Mouse (Mus musculus): ENCODE measurements around the gene Ets1.

Gene Ets1

GRCm38 (mm10) chr9:32666611-32667517, 30.8 kb downstream of the Ets1 start:
- peak; percentile 75 for DNase-seq (ENCODE audit: low read depth, low spot score)

DNA sequence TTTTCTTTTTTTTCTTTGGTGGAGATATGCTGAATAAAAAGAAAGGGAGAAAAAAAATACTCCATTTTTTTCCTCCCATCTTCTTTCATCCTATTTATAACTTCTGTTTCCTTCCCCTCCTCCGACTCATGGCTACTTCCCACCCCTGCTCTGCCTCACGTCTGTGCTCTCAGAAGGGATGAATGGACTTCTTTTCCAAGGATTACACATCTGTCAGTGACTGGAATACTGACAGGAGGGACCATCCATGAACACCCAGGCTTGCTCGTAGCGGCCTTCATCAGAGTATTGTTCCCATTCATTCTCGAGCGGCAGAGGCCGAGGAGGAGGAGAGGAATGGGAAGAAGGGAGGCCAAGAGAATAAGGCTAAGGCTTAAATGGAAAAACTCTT, 31.5 kb downstream of the Ets1 start:
- no peak for DNase-seq (ENCODE audit: low read depth, low spot score)

- DNase-seq (ENCODE audit: low read depth, low spot score): no peak
Observed at GRCm38 (mm10) chr9:32668075-32668673, 32.2 kb downstream of the Ets1 start.

- DNase-seq (ENCODE audit: low read depth, low spot score): peak; percentile 85
Observed at GRCm38 (mm10) chr9:32669397-32669796, 33.4 kb downstream of the Ets1 start.

- peak; percentile 81 for DNase-seq (ENCODE audit: low read depth, low spot score)
Observed at GRCm38 (mm10) chr9:32671970-32672859, 36.2 kb downstream of the Ets1 start.

GRCm38 (mm10) chr9:32673923-32674322, 37.9 kb downstream of the Ets1 start:
- DNase-seq (ENCODE audit: low read depth, low spot score): no peak

DNA sequence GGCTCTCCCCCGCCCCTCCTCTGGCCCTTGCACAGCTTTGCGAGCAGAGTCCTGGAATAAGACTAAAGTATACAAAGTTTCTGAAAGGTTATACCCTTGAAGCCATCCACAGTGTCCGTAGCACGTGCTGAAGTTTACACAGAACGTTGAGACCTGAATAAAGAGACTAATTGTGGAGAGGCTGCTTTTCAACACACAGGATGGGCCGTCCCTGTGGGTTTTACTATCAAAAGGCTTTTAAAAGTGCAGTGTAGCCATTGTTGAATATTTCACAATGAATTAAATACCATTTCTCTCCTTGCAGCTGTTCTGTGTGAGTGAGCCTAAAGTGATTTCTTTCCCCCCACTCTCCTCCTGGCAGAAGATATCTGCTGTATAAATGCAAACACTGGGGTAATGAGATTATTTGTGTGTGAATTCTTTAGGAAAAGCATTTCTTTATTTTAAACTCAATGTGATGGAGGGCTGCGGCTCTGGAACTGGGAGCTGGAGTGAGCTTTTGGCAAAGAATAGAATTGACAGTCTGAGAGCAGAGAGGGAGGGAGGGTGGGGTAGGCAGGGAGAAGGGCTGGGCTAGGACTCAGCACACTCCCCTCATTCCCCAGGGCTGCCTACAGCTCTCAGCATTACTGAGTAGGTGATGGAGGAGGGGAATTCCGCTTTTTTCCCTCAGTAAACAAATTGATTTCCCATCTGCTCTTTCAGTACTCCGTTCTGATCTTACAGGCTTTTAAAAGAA, 39.8 kb downstream of the Ets1 start:
- peak; percentile 58 for DNase-seq (ENCODE audit: low read depth, low spot score)

DNA sequence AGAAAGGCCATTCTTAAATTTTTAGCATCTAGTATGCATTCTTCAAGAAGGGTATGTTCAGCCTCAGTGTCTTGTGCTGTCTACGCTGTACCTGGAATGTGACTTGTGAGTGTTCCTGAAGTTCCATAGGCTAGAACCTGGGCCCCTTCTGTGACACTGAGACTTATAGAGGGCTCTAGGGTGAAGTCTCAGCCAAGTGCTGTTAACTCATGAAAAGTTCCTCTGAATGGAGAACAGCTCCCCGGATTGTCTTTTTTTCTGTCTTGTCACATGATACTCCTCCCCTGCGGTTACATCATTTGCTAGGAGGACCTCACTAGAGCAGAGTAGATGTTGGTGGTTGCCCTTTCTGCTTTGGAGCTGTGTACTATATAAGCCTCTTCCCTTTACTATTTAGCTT, 40.5 kb downstream of the Ets1 start:
- DNase-seq (ENCODE audit: low read depth, low spot score): peak; percentile 63

DNA sequence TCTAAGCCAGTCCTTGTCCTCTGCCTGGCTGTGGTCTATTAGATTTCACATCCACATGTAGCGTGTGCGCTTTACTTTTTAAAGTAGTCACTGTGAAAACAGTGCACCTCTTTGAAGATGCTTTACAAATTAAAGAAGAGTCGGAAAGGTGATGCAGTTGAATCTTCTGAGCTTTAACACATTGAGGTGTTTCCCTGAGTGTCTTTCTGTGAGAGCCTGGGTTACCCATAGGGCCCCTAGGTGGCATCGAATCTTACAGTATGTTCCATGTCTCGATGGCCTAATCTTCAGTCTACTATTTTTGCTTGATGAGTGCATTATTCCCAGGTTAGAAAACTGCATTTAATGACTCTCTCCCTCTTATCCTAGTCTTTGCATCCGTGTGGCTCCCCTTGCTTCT, 41.6 kb downstream of the Ets1 start:
- no peak for DNase-seq (ENCODE audit: low read depth, low spot score)

GRCm38 (mm10) chr9:32678120-32678757, 42.2 kb downstream of the Ets1 start:
- no peak for DNase-seq (ENCODE audit: low read depth, low spot score)

DNA sequence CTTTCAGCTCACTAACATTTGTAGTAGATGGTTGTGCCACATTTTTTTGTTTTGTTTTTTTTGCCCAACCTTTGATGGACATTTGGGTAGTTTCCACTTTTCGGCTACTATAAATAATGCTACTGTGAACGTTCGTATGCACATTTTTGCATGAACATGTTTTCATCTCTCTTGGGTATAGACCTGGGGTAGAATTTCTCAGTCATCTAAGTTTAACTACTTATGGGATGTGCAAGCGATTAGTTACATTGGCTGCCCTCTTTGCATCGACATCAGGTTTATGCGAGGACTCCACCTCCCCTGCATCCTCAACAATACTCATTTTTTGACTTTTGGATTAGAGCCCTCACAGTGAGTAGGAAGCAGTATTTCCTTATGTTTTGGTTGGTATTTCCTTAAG, 43.5 kb downstream of the Ets1 start:
- no peak for DNase-seq (ENCODE audit: low read depth, low spot score)

- DNase-seq (ENCODE audit: low read depth, low spot score): no peak
Observed at GRCm38 (mm10) chr9:32680201-32680600, 44.2 kb downstream of the Ets1 start.

DNA sequence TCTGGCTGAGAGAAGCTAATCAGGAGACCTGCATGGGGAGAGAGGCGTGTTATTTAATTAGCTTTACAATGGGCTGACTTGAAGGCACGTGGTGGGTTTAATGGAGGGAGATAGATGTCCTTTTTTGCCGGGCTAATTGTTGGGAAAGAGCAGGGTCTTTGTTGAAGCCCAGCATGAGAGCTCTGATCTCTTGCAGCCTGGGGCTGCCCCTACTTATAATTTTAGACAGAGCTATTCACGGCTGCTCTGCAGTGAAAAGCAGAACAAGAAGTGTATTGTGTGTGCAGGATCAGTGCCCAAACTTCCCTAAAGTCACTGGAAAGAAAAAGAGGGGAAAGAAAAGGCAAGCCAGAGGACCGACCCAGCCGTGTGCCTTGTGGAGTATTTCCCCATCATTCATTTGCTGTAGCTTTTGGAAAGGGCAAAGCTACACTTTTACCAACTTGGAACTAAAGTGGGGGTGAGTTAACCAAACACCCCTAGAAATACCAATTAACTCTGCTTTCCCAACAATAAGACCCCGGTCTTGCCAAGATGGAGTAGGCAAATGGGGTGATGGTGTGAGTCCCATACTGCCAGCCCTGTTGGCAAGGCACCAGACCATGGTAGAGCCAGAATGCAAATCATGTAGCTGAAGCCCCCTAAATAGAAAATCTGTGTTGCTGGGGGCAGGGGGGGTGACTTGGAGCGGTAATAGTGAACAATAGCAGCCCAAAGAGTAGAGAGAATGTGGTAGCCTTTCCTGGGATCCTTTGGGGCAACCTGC, 50.0 kb downstream of the Ets1 start:
- no peak for DNase-seq (ENCODE audit: low read depth, low spot score)

DNA sequence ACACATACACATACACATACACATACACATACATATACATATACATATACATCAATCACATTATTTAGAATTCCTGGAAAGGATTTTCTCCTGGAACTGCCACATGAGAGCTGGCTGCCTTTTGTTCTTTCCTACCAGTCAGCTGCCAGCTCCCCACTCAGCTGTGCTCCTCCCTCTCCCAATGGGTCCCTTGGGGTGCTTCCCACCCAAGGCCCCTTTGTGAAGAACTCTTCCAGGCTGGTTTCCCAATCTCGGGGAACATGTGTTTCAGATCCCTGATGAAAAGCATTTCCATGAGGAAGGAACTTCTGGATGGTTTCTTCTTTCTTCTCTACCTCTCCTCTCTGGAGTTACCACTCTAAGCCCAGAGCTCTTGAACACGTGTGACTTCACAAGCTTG, 52.3 kb downstream of the Ets1 start:
- DNase-seq (ENCODE audit: low read depth, low spot score): no peak

- no peak for DNase-seq (ENCODE audit: low read depth, low spot score)
Observed at GRCm38 (mm10) chr9:32691151-32691925, 55.3 kb downstream of the Ets1 start.

DNA sequence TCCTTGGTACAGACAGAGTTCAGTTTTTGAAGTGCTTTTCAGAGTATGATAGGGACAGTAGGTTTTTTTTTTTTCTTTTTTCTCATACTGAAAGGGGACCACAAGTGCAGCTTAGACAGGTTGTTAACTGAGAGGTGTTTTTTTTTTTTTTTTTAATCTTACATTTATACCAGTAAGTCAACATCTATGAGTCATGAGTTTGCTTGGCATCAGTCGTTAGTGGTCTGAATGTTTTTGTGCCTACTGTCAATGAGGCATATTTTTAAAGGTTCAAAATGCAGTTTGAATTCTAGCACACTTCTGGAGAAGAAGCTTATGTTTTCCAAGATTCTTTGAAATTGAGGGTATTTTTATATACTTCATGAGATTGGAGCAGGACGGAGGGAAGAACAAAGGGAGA, 56.9 kb downstream of the Ets1 start:
- DNase-seq (ENCODE audit: low read depth, low spot score): peak; percentile 76

GRCm38 (mm10) chr9:32693411-32693810, 57.4 kb downstream of the Ets1 start:
- no peak for DNase-seq (ENCODE audit: low read depth, low spot score)

DNA sequence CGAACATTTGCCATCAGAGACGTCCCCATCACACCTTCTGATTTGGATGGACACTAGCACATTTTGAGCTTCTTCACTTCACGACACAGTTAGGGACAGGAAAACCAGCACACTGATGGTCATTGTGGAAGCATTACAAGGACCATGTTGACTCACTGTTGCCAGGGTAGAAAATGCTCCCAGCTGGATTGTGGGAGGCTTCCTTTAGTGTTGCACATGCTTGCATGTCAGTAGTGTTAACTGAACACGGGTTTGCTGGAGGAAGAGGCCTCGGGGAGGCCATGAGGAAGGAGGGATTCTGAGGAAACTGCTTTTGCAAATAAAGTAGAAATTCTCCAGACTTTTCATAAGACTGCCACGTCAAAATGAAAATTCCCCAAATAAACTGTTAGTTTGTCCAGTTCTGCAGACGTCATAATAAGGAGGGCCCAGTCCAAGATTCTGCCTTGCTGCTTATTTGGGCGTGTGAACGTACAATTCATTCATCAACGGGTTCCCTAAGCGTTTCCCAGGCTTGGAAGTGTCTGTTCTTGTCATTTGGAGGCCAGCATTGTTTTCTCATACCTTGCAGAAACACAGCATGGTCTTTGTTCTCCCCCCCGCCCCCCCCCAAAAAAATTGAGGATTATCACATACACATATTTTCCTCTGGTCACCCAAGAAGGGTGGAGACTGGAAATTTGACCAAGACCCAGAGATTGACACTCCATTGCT, 58.2 kb downstream of the Ets1 start:
- DNase-seq (ENCODE audit: low read depth, low spot score): no peak

Measured in 3T3-L1 (cell line).